Comparison of ENCODE assay signal across 13 mouse cellular contexts in the genomic region with DNA sequence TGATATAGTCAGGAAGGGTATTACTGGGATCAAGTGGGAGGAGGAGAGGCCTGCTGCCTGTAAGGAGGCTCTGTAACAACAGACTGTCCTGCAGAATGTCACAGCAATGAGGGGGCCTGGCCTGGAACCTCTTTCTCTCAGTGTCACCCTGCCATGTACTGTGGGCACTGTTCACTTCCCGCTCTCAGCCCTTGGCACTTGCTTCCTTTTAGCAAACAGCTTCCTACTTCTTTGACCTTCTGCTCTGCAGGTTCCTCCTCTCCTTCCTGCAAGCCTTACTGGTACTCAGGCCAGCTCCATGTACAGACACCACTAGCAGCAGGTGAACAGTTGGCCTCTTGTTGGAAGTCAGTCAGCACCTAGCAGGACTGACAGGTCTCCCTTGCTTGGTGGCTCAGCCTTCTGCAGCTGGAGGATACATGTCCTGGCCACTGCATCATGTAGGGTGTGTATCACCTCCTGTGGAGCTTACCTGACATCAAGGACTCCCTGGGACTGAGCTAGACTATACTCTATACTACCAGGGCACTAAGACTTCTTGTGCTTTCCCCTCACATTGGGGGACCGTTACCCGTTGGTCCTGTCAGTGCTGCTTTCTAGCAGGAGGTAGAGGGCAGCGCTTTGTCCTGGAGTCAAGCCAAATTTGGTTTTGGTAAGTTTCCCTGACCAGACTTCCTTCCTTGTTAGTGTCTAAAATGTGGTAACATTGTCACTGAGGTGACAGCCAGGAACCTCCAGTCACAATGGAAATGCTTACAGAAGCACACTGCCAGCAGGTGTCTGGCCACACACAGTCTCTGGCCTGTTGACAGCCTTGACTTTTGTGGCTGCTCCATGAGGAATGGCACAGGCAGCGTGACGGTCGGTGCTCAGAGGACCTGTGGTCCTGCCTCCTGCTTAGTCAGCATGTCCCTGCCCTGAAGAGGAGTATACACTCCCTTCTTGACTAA.
DNase-seq lines count a peak whose midpoint lies in the region; ATAC-seq and TF ChIP-seq lines count a peak whose summit lies in the region.
"Had no signal": no experiment of that assay in that cellular context is flagged by ENCODE, and none has a peak within 500 bp of the region (broad histone marks: within the 10 kb centered on the region; RNA-seq: fewer than 3 reads in every experiment).

No protein-coding gene starts in this region.

- no peaks in the 10 kb centered on the region for H3K9me3 ChIP-seq in kidney, embryonic 15.5 days (replicated peaks)
- no peaks in the 10 kb centered on the region for H3K9me3 ChIP-seq in midbrain, embryonic 13.5 days
- H3K9me3 ChIP-seq: embryonic facial prominence, embryonic 10.5 days; limb, embryonic 15.5 days had no signal

- no peak overlapping the region for H3K27ac ChIP-seq in kidney, embryonic 15.5 days
- H3K27ac ChIP-seq in bone marrow macrophage, adult 2 months (ENCODE audit: insufficient read depth, low read depth, low read length): peak overlapping the region; percentile 62
- peak overlapping the region; percentile 100 for H3K27ac ChIP-seq in midbrain, embryonic 13.5 days
- H3K27ac ChIP-seq: limb, embryonic 15.5 days had no signal

- no peak for TF ChIP-seq POLR2A in bone marrow macrophage, adult 2 months (IDR thresholded peaks at IDR 0.05; ENCODE audit: borderline replicate concordance, low read depth, low read length)

- ATAC-seq in kidney, embryonic 15.5 days (replicated peaks; ENCODE audit: low FRiP score): no peak
- ATAC-seq in common myeloid progenitor, adult 5-6 weeks (replicated peaks; ENCODE audit: low read depth, poor library complexity, severe bottlenecking): peak; percentile 51
- ATAC-seq in midbrain, embryonic 13.5 days: no peak
- ATAC-seq: intestine, embryonic 16.5 days; Patski had no signal

- no peak overlapping the region for H3K4me2 ChIP-seq in kidney, embryonic 15.5 days
- H3K4me2 ChIP-seq in midbrain, embryonic 13.5 days (replicated peaks): no peak overlapping the region
- H3K4me2 ChIP-seq: limb, embryonic 15.5 days had no signal

- no peaks in the 10 kb centered on the region for H3K27me3 ChIP-seq in kidney, embryonic 15.5 days
- H3K27me3 ChIP-seq in midbrain, embryonic 13.5 days: no peaks in the 10 kb centered on the region
- H3K27me3 ChIP-seq: limb, embryonic 15.5 days; Patski had no signal

- TF ChIP-seq CTCF in bone marrow macrophage, adult 2 months (IDR thresholded peaks at IDR 0.05; ENCODE audit: low read depth, low read length): no peak

- 49% methylated on average over 7 of the region's 7 CpGs for WGBS in kidney, embryonic 15.5 days
- 47% methylated on average over 7 of the region's 7 CpGs for WGBS in midbrain, embryonic 13.5 days

- no peak overlapping the region for H3K9ac ChIP-seq in kidney, embryonic 15.5 days
- peak overlapping the region; percentile 41; the same call in 1 of the 2 replicates for H3K9ac ChIP-seq in midbrain, embryonic 13.5 days (replicated peaks)
- H3K9ac ChIP-seq: limb, embryonic 15.5 days had no signal

- H3K36me3 ChIP-seq in kidney, embryonic 15.5 days: no peaks in the 10 kb centered on the region
- no peaks in the 10 kb centered on the region for H3K36me3 ChIP-seq in midbrain, embryonic 13.5 days
- H3K36me3 ChIP-seq: embryonic facial prominence, embryonic 10.5 days; limb, embryonic 15.5 days had no signal

- no peak overlapping the region for H3K4me3 ChIP-seq in kidney, embryonic 15.5 days (replicated peaks)
- no peak overlapping the region for H3K4me3 ChIP-seq in bone marrow macrophage, adult 2 months (ENCODE audit: insufficient read depth, low read length)
- H3K4me3 ChIP-seq in midbrain, embryonic 13.5 days (replicated peaks): no peak overlapping the region
- H3K4me3 ChIP-seq: embryonic facial prominence, embryonic 10.5 days; limb, embryonic 15.5 days had no signal

- DNase-seq in kidney, adult 18-20 months: peak; percentile 36
- DNase-seq in yolk sac, embryonic 10.5 days (ENCODE audit: low spot score): no peak
- DNase-seq in layer of hippocampus, postnatal 14 days (ENCODE audit: low spot score in 2 of 2): no peak
- DNase-seq in urinary bladder, postnatal 36 days (ENCODE audit: low spot score in 2 of 2): no peak
- DNase-seq: gastrocnemius, postnatal 10 days had no signal

- peaks cover 61% of the 10 kb centered on the region for H3K4me1 ChIP-seq in kidney, embryonic 15.5 days
- peaks cover 48% of the 10 kb centered on the region for H3K4me1 ChIP-seq in bone marrow macrophage, adult 2 months (ENCODE audit: control insufficient read depth, insufficient read depth, low read length)
- peaks cover 69% of the 10 kb centered on the region for H3K4me1 ChIP-seq in midbrain, embryonic 13.5 days (replicated peaks)
